Mouse (Mus musculus): Measurements from ENCODE around the gene Cst6.

DNA sequence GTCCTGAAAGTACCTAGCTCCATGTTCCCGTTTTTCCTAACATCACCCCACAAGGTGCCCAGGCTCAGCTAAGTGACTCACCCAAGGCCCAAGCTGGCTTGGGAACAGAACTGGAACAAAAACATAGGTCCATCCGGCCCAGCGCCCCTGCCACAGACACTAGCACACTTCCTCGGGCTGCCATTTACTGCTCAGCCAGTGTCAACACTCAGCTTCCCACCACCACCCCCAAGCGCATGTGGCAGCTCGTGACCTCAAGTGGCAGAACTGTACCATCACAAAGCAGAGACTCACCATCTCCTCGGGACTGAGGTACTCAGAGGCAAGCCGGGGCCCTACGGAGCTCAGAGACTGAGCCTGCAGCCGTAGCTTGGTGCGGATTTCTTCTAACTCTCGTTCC is 34.0 kb upstream of the Cst6 start:
- TF ChIP-seq CTCF (IDR thresholded peaks at IDR 0.05; ENCODE audit: extremely low read depth, insufficient read length, insufficient replicate concordance, low read depth, low read length) (no peak), POLR2A (IDR thresholded peaks at IDR 0.05; ENCODE audit: low read depth, low read length) (no peak)

Measured in small intestine, adult 2 months (tissue).